Mouse (Mus musculus) midbrain, embryonic 13.5 days (tissue): ENCODE results near the gene Xpnpep1. TPM values are rescaled to one million over a fixed set of nuclear protein-coding genes. Genes with fewer than 3 reads are reported as not detected.

Experiments used
- ATAC-seq: fragments of 200-750 bp; cut with Nextera tagmentation; 2 replicates; pipeline ENCODE4 v1.8.0; 2017; ENCODE audit warnings: mild to moderate bottlenecking, moderate TSS enrichment, moderate library complexity
- H3K27ac ChIP-seq: fragments of 300-500 bp; sonication (generic); 2 replicates; pipeline ENCODE4 v1.5.1; 2015; ENCODE audit warnings: inconsistent platforms, mild to moderate bottlenecking, moderate library complexity
- H3K27me3 ChIP-seq: fragments of 300-500 bp; sonication (generic); 2 replicates; pipeline ENCODE4 v1.6.1; 2015; ENCODE audit warnings: mild to moderate bottlenecking, inconsistent platforms
- H3K36me3 ChIP-seq: fragments of 300-500 bp; sonication (generic); 2 replicates; pipeline ENCODE4 v1.6.1; 2015; ENCODE audit warnings: mild to moderate bottlenecking, inconsistent platforms
- H3K4me1 ChIP-seq: fragments of 300-500 bp; sonication (generic); replicated peaks from 2 replicates; pipeline ENCODE4 v1.6.1; 2015; ENCODE audit warnings: inconsistent platforms
- H3K4me2 ChIP-seq: fragments of 300-500 bp; sonication (generic); replicated peaks from 2 replicates; pipeline ENCODE4 v1.6.1; 2015; ENCODE audit warnings: moderate library complexity, mild to moderate bottlenecking, inconsistent platforms
- H3K4me3 ChIP-seq: fragments of 300-500 bp; sonication (generic); replicated peaks from 2 replicates; pipeline ENCODE4 v1.5.1; 2015; ENCODE audit warnings: mild to moderate bottlenecking, inconsistent platforms
- H3K9ac ChIP-seq: fragments of 300-500 bp; sonication (generic); replicated peaks from 2 replicates; pipeline ENCODE4 v1.6.1; 2015; ENCODE audit warnings: mild to moderate bottlenecking, inconsistent platforms
- H3K9me3 ChIP-seq: fragments of 300-500 bp; sonication (generic); 2 replicates; pipeline ENCODE4 v1.6.1; 2016; ENCODE audit warnings: mild to moderate bottlenecking, inconsistent platforms
- WGBS: fragments of 180-500 bp; shearing (Covaris S2); methylation state at CpG from one replicate; pipeline ENCODE4 v1.1.7; 2015; 5-methylcytosine and 5-hydroxymethylcytosine counted together
- microRNA-seq: library from miRNA; unstranded; fragments of <30 nt; microRNA quantifications from one replicate; pipeline ENCODE4, GENCODE M21; 2016
- polyA plus RNA-seq: library from polyadenylated mRNA; unstranded; fragments of >200 nt; fragmentation: Nextera tagmentation; extraction: Ambion mirVana; gene quantifications from 2 replicates; pipeline ENCODE4 v1.2.1, GENCODE M21; 2015

Gene Xpnpep1
- polyA plus RNA-seq, 1 experiment from 2014 or later, result 121 TPM

GRCm38 (mm10) chr19:52891807-52892442, 148.1 kb downstream of the Xpnpep1 start:
- Histone ChIP-seq H3K27me3 (no peaks in the 10 kb centered on the region), H3K4me1 (no peaks in the 10 kb centered on the region), H3K4me2 (no peak overlapping the region), H3K4me3 (no peak overlapping the region), H3K9ac (no peak overlapping the region), H3K27ac (no peak overlapping the region), H3K9me3 (no peaks in the 10 kb centered on the region; the same call in 1 of the 2 replicates), H3K36me3 (no peaks in the 10 kb centered on the region)
- ATAC-seq, result no peak
- 75% methylated on average over 5 of the region's 5 CpGs for WGBS

Small RNA genes lying within 50 kb of the gene (microRNA-seq; reads per million reads assigned to microRNA genes)
- gene Mir6407, result not detected

Other genes with a start within 250 kb of the Xpnpep1 start
- gene Add3, start 100.2 kb upstream of the Xpnpep1 start, polyA plus RNA-seq, result 25.1 and 27.1 TPM in 2 replicates